Mouse (Mus musculus) kidney, adult 2 months (tissue): ENCODE data around the gene Gabarap. TPM values are rescaled to one million over a fixed set of nuclear protein-coding genes. Genes with fewer than 3 reads are reported as not detected.

Experiments
- DNase-seq: peaks from one replicate; pipeline ENCODE4 v3.0.0; 2021
- H3K27ac ChIP-seq: fragments of 200-500 bp; 2 replicates; pipeline ENCODE4 v1.5.1; 2012; ENCODE audit warnings: low read depth, low read length, control low read depth, inconsistent platforms; ENCODE audit not compliant: insufficient read depth
- H3K27me3 ChIP-seq: fragments of 200-500 bp; replicated peaks from 2 replicates; pipeline ENCODE4 v1.6.1; 2012; ENCODE audit warnings: mild to moderate bottlenecking, moderate library complexity, low read length, inconsistent platforms; ENCODE audit not compliant: control insufficient read depth, insufficient read depth
- H3K36me3 ChIP-seq: fragments of 200-500 bp; 2 replicates; pipeline ENCODE4 v1.6.1; 2012; ENCODE audit warnings: mild to moderate bottlenecking, moderate library complexity, low read length, inconsistent platforms; ENCODE audit not compliant: control insufficient read depth, insufficient read depth
- H3K4me1 ChIP-seq: fragments of 200-500 bp; 2 replicates; pipeline ENCODE4 v1.6.1; 2011; ENCODE audit warnings: low read length; ENCODE audit not compliant: control insufficient read depth, insufficient read depth
- H3K4me3 ChIP-seq: fragments of 200-500 bp; 2 replicates; pipeline ENCODE4 v1.5.1; 2011; ENCODE audit warnings: mild to moderate bottlenecking, low read depth, low read length, control low read depth; ENCODE audit not compliant: insufficient read depth
- CTCF ChIP-seq: fragments of 200-500 bp; conservative IDR thresholded peaks from 2 replicates; pipeline ENCODE4 v1.5.1; 2011; ENCODE audit warnings: low read depth, mild to moderate bottlenecking, control low read depth, low read length, moderate library complexity, mixed read lengths; ENCODE audit not compliant: insufficient read depth, insufficient read length
- POLR2A ChIP-seq: fragments of 200-500 bp; IDR thresholded peaks from one replicate; pipeline ENCODE4 v1.6.1; 2011; ENCODE audit warnings: low read depth, low read length, control low read depth
- WGBS: fragments of 180-500 bp; shearing (Covaris S2); methylation state at CpG from one replicate; pipeline ENCODE4 v1.1.7; 2018; 5-methylcytosine and 5-hydroxymethylcytosine counted together
- polyA plus RNA-seq: library from polyadenylated mRNA; depleted of rRNA; stranded (reverse); fragments of >200 nt; gene quantifications from 2 replicates; pipeline ENCODE4 v1.2.3, GENCODE M21; 2012

Gabarap gene
- polyA plus RNA-seq, 1 experiment, result 1,018 TPM

DNA sequence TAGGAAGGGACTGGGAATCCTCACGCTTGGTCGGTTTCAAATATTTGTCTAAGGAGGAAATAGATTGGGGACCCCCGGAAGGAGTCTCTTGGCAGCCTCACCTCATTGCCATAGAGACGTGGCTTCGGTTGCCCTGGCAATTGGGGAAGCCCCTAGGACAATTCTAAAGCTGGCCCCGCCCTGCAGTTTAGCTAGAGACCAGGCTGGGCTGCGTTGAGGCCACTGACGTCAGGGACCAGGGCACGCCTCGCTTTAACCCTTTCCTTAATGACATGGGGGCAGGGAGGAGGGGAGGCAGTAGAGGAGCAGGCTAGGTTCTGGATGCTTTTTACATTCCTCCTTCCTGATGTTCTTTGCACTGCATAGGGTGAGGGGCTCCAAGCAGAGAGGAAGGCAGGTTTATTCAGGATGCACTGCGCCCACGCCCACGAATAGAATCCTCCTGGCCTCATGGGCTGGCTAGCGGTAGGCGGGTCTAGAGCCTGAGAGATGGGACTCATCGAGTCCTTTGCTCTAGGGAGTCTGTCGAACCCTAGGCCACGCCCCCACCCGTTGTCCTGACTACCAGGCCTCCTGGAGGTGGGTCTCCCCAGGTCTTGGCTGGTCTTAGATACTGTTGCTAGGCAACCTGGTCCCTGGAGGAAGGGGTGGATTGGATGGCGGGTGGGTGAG, 38.3 kb downstream of the Gabarap start:
- H3K27me3 ChIP-seq, result no peaks in the 10 kb centered on the region
- peak; percentile 36 for DNase-seq
- 11% methylated on average over 20 of the region's 20 CpGs for WGBS
- H3K4me3 ChIP-seq, result no peak overlapping the region
- H3K4me1 ChIP-seq, result no peaks in the 10 kb centered on the region
- no peaks in the 10 kb centered on the region for H3K36me3 ChIP-seq
- TF ChIP-seq POLR2A (no peak), CTCF (no peak)
- no peak overlapping the region for H3K27ac ChIP-seq

DNA sequence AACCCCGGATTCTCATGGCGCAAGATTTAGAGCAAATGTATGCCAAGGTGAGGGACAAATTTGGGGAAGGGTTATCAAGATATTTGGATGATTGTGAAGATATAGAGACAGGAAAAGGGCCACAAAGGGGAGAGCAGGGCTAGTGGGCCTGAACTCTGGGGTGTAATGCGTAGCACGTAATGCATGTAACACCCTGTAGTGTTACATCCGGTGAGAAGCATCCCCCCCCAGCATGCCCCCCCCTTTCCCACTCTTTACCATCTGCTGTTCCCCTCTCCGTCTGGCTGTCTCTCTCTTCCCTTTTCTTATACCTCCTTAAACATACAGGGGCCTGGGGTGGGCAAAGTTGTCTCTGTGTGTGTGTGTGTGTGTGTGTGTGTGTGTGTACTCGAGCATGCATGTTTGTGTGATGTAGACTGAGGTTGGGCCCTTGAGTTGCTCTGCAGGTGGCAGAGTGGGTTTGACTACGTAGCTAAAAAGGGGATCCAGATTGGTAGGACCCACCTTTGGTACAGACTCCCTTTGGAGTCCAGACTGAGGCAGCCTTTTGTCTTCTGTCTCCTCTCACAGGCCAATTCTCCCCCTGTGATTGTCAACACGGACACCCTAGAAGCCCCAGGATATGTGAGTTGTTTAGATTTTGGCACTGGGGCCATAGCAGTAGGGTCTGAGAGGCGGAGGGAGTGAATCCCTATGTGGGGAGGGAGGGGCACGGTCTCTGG, 39.0 kb downstream of the Gabarap start:
- H3K4me3 ChIP-seq, result no peak overlapping the region
- DNase-seq, result no peak
- no peak overlapping the region for H3K27ac ChIP-seq
- no peaks in the 10 kb centered on the region for H3K4me1 ChIP-seq
- H3K27me3 ChIP-seq, result no peaks in the 10 kb centered on the region
- no peaks in the 10 kb centered on the region for H3K36me3 ChIP-seq
- WGBS, result 57% methylated on average over 11 of the region's 11 CpGs
- TF ChIP-seq CTCF (no peak), POLR2A (no peak)

DNA sequence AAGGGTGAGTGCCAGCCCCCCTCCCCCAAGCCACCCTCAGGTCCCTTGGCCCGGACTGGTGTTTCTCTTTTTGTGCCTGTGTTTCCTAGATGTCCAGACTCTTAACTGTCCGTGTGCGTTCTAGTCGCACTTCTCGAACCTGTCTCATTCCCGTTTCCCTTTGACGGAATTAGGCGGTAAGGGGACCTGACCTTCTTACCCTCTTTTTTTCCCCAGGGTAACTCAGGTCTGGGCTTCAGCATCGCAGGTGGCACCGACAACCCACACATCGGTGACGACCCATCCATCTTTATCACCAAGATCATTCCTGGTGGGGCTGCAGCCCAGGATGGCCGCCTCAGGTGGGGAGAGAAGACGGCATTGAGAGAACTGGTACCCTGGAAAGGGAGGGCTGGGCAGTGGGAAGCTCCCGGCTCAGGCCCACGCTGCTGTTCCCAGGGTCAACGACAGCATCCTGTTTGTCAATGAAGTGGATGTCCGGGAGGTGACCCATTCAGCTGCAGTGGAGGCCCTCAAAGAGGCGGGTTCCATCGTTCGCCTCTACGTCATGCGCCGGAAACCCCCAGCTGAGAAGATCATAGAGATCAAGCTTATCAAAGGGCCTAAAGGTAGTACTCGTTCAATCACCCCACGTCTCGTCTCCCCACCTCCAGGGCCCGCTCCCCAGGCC, 39.8 kb downstream of the Gabarap start:
- H3K27me3 ChIP-seq, result no peaks in the 10 kb centered on the region
- no peaks in the 10 kb centered on the region for H3K4me1 ChIP-seq
- no peak overlapping the region for H3K4me3 ChIP-seq
- no peak for DNase-seq
- no peak overlapping the region for H3K27ac ChIP-seq
- 95% methylated on average over 28 of the region's 28 CpGs for WGBS
- no peaks in the 10 kb centered on the region for H3K36me3 ChIP-seq
- TF ChIP-seq CTCF (no peak), POLR2A (no peak)

DNA sequence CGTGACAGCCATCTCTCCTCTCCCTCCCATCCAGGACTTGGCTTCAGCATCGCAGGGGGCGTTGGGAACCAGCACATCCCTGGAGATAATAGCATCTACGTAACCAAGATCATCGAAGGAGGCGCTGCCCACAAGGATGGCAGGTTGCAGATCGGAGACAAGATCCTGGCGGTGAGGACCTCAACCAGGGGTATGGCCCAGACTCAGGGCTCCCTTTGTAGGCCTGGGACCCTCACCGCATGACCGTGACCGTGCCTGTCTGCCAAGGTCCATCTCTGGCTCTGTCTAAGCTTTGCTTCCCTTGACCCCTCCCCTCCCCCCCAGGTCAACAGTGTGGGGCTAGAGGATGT, 40.4 kb downstream of the Gabarap start:
- TF ChIP-seq CTCF, result no peak
- TF ChIP-seq POLR2A, result no peak
- no peak overlapping the region for H3K4me3 ChIP-seq
- no peaks in the 10 kb centered on the region for H3K4me1 ChIP-seq
- DNase-seq, result no peak
- H3K27me3 ChIP-seq, result no peaks in the 10 kb centered on the region
- 97% methylated on average over 11 of the region's 11 CpGs for WGBS
- no peaks in the 10 kb centered on the region for H3K36me3 ChIP-seq
- no peak overlapping the region for H3K27ac ChIP-seq

DNA sequence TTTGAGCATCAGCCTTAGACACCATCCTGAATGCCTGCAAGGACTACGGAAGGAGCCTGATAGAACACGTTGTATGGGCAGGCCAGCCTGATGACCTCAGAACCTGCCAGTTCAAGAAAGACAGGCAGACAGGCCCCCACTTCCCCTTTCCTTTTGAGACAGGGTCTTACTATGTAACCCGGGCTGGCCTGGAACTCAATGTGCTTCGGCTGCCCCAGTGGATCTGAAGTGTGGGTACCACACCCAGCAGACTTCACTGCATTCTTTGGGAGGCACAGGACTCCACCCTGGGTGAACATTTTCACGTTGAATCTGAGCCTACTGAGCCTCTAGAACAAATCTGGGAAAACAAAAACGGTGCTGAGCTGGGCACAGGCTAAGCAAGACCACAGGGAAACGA, 47.2 kb downstream of the Gabarap start:
- 63% methylated on average over 7 of the region's 7 CpGs for WGBS
- H3K27me3 ChIP-seq, result no peaks in the 10 kb centered on the region
- no peaks in the 10 kb centered on the region for H3K36me3 ChIP-seq
- no peaks in the 10 kb centered on the region for H3K4me1 ChIP-seq
- DNase-seq, result no peak
- no peak overlapping the region for H3K4me3 ChIP-seq
- H3K27ac ChIP-seq, result 0 out of 2 replicates have a peak overlapping the region, but pooled peaks have one; percentile 19
- TF ChIP-seq CTCF (no peak), POLR2A (no peak)

DNA sequence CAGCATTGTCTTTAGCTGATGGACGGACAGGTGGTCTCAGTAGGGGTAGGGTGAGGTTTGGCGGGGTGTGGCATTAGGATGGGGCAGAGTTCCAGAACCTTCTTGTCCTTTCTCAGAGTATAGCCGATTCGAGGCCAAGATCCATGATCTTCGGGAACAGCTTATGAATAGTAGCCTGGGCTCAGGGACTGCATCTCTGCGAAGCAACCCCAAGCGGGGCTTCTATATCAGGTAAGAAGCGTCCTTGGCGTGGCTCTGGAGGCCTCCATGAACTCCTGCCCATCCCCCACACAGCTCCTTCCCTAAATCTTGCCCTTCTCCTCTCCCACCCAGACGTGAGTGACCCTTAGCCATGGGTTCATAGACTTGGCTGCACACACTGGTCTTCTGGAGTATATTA, 48.7 kb downstream of the Gabarap start:
- TF ChIP-seq POLR2A (no peak), CTCF (no peak)
- no peak overlapping the region for H3K27ac ChIP-seq
- 93% methylated on average over 10 of the region's 10 CpGs for WGBS
- no peak for DNase-seq
- H3K36me3 ChIP-seq, result no peaks in the 10 kb centered on the region
- H3K27me3 ChIP-seq, result no peaks in the 10 kb centered on the region
- H3K4me3 ChIP-seq, result no peak overlapping the region
- no peaks in the 10 kb centered on the region for H3K4me1 ChIP-seq

DNA sequence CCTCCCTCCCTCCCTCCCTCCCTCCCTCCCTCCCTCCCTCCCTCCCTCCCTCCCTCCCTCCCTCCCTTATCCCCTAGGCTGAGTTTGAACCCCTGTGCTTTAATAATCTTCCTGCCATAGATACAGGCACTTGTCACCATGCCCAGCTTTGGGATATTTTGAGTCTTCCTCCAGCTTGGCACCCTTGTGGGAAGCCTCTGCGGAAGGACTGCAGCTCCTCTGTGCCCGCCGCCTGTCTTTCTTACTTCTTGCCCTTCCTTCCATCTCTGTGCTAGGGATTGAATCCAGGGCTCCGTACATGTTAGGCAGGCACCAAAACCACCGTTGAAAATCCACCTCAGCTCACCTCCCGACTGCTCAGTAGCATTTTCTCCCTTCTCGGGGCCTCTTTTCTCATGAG, 49.2 kb downstream of the Gabarap start:
- H3K4me3 ChIP-seq, result no peak overlapping the region
- no peaks in the 10 kb centered on the region for H3K27me3 ChIP-seq
- WGBS, result 87% methylated on average over 7 of the region's 7 CpGs
- no peaks in the 10 kb centered on the region for H3K36me3 ChIP-seq
- H3K4me1 ChIP-seq, result no peaks in the 10 kb centered on the region
- no peak overlapping the region for H3K27ac ChIP-seq
- TF ChIP-seq CTCF, result no peak
- TF ChIP-seq POLR2A, result no peak
- DNase-seq, result no peak
